Mouse (Mus musculus) left cerebral cortex, adult 18-20 months (tissue): ENCODE measurements around the gene Dhx29. TPM values are rescaled to one million over a fixed set of nuclear protein-coding genes. Genes with fewer than 3 reads are reported as not detected.

ENCODE experiments used
- DNase-seq, 2 experiments: peaks; one replicate each; pipeline ENCODE4 v3.0.0; 2021 to 2022; ENCODE audit warnings: low spot score in 2 of 2, mixed read lengths in 1 of 2
- long read RNA-seq, 2 experiments: library from polyadenylated mRNA; stranded (forward); transcript quantifications; one replicate each; pipeline ENCODE4 v2.0.0; 2021
- total RNA-seq, 2 experiments: library from RNA; stranded (reverse); gene quantifications; 2 replicates each; pipeline ENCODE4 v1.2.3; 2021

Gene Dhx29
- total RNA-seq: 10 to 100 TPM; 21.4 to 21.9 TPM
- long read RNA-seq, experiment 1, full-length matches to known transcripts: 18 of 23 reads
- long read RNA-seq, experiment 1, partial matches to known transcripts: 4 of 23 reads
- long read RNA-seq, experiment 1, other reads (novel, unspliced or antisense): 1 of 23 reads
- long read RNA-seq, experiment 2, full-length matches to known transcripts: 15 of 16 reads
- long read RNA-seq, experiment 2, partial matches to known transcripts: 0 of 16 reads
- long read RNA-seq, experiment 2, other reads (novel, unspliced or antisense): 1 of 16 reads

DNA sequence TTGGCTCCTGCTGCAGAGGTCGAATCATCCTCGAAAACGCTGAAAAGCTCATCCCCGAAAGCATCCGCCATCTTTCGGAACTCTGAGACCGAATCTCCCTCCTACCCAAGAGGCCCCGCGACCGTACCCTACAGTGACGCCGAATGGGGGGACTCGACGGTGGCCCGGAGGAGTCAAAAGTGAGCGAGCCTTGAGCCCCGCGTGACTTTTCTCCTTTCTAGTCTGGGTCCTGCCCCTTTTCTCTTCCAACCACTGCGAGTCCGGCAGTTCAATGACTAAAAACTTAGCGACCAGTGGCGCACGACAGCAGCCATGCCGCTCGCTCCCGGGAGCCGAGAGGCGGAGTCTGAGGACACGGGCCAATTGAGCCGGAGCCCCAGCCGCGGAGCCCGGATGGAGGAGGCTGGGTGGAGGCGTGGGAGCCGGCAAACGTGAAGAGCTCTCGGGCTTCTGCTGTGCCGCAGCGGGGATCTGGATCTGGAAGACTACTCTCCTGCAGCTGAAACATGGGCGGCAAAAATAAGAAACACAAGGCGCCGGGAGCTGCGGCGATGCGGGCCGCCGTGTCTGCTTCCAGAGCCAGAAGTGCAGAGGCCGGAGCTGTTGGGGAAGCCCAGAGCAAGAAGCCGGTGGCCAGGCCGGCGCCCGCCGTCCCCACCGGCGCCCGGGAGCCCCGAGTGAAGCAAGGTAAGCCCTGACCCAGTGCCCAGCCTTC lies at the start of gene Dhx29, which contains the start of gene Mtrex:
Dhx29 (plus strand) TSS at position 168 of the 715 bp plus-strand sequence.
Mtrex (minus strand) TSS at position 112 of the 715 bp plus-strand sequence.
- peak; percentile 99 to 100 for DNase-seq

DNA sequence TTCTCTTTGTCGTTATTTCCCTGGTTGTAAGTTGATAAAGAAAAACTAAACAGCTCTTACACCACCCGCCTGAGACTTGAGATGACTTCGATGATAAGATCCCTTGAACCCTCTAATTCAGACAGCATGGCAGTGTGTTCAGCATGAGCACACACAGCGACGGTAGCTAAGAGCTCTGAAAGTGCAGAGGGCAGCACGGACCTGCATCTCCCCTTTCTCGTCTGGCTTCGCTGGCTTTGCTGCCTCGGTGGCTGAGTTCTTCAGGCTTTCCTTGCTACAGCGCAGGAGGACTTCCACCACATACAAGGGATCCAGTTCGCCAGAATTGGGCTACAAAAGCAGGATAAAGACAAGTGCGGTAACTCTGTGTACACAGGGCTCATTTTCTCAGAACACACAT lies 40.0 kb upstream of the Dhx29 start:
- DNase-seq: no peak

- DNase-seq: no peak
Observed at GRCm38 (mm10) chr13:112902176-112902575, 25.1 kb upstream of the Dhx29 start.

GRCm38 (mm10) chr13:112909663-112910062 lies 17.6 kb upstream of the Dhx29 start:
- DNase-seq: peak; percentile 25 to 27

DNA sequence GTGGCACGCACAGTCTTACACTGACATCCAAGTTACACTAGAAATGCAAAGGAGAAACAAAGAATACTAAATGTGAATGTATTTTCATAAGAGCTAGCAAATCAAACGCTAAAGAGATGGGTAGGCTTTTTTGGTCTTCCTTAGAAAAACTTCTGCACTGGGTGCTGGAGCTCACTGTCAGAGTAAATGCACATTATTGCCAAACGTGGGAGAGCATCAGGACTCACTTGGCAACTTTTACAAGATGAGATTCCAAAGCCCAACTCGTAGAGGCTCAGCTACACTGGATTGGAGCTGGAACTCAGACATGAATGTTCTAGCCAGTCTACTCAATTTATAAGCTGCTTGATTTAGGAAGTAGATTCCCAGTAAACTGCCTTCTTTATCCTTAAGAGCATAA lies 16.8 kb upstream of the Dhx29 start:
- no peak for DNase-seq

GRCm38 (mm10) chr13:112919141-112919865 lies 8.0 kb upstream of the Dhx29 start:
- DNase-seq: no peak

GRCm38 (mm10) chr13:112920906-112921305 lies 6.3 kb upstream of the Dhx29 start:
- DNase-seq: no peak

- no peak for DNase-seq
Observed at GRCm38 (mm10) chr13:112925266-112925665, 2.0 kb upstream of the Dhx29 start.

- DNase-seq: no peak
Observed at GRCm38 (mm10) chr13:112925976-112926375, 1.3 kb upstream of the Dhx29 start.

DNA sequence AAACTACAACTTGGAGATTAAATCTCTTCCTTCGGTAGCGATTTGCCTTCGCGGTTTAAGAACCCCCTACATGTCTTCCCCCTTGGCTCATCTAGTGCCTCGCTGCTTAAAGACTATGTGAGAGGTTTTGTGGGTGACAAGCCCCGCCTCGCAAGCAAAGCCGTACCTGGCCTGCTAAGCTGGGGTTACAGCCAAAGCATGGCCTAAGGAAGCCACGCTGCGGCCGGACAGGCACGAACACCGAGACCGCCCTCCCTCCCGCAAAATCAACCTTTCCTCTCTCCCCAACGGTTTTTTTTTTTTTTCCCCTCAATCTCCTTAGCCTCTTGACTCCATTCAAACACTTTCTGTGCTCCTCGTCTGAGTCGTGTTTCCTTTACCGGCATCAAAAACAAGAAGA lies 458 bp upstream of the Dhx29 start:
- DNase-seq: no peak

- no peak for DNase-seq
Observed at GRCm38 (mm10) chr13:112928038-112928668, 899 bp downstream of the Dhx29 start.

DNA sequence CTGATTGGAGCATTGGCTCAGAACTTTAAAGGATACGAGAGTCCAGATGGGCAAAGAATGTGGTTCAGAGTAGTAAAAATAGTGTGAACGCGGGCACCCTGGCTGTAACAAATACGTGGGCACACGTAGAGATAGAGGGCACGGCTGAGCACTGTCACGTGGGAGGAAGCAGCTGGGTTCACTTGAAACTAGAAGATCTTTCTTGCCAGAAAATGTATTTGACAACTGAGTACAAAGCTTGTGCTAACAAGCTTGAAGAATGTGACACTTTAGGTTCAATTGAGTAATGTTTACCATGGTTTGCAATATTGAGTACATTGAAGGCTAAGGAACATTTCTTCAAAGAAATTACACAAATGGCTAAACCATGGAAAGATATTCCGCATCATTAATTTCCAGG lies 10.9 kb downstream of the Dhx29 start:
- DNase-seq: no peak

DNA sequence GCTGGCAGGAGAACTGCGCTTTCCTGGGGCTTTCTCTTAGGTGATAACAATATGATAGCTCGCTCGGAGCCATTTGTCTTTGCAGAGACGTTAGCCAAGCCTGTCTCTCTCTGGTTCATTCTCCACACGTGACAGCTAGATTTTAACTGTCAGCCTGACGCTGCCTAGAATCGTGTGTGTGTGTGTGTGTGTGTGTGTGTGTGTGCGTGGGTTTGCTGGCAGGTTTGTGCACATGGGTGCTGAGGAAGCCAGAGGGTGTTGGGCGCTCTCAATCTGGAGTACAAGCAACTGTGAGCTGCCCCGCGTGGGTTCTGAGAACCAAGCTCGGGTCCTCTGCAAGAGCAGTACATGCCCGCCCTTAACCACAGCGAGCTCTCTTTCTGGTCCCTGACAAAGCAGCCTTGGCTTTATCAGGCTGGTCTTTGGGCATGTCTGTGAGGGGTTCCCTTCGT lies 14.7 kb downstream of the Dhx29 start:
- peak; percentile 16 to 31 for DNase-seq

DNA sequence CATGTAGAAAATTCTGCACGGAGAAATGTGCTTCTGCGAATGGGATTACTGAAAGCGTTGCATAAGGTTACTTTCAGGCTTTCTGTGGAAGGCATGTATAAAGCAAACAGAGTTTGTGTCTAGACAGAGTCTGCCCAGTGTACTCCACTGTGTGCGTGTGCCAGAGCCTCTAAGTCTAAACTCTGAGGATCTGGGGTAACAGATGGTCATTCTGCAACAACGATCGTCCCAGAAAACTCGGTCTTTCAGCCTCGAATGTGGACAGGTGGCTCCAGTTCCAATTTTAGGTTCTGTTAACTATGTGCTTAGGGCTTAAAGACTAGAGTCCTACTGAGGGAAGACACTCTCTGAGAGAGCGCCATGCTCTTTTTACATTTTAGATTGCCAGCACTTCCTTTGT lies 18.1 kb downstream of the Dhx29 start:
- DNase-seq: peak in 1 of 2 experiments; percentile 15

GRCm38 (mm10) chr13:112945900-112946299 lies 18.6 kb downstream of the Dhx29 start:
- DNase-seq: no peak

- no peak for DNase-seq
Observed at GRCm38 (mm10) chr13:112954067-112954466, 26.8 kb downstream of the Dhx29 start.

DNA sequence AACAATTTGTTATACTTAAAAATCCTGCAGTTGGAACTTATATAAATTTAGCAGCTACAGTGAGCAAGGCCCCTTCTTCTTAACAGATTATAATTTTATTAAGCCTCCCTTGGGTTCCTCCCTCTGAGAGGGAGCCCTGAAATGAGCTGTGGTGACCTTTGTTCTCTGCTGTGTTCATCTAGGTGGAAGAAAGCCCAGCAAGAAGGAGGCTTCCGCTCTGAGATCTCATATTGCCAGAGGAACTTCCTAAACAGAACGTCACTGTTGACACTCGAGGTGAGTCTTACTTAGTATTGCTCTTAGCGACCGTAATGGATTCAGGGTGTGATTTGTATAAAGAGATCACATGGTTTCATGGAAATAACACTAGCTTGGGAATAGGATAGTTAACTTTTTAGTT lies 35.8 kb downstream of the Dhx29 start:
- DNase-seq: no peak

DNA sequence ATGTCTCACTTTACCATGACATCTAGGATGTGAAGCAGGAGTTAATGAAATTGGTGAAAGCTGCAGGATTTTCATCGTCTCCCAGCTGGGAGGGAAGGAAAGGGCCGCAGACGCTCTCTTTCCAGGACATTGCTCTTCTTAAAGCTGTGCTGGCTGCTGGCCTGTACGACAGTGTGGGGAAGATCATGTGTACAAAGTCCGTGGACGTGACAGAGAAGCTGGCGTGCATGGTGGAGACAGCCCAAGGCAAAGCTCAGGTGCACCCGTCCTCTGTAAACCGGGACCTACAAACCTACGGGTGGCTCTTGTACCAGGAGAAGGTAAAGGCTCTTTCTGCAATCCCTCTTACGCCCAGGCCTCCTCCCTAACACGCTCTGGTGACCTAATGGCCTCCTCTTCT lies 37.2 kb downstream of the Dhx29 start:
- DNase-seq: no peak

GRCm38 (mm10) chr13:112967267-112967666 lies 40.0 kb downstream of the Dhx29 start:
- DNase-seq: no peak

GRCm38 (mm10) chr13:112976720-112977119 lies 49.5 kb downstream of the Dhx29 start:
- DNase-seq: no peak
